Mouse (Mus musculus) kidney, postnatal 10 days (tissue): Measurements from ENCODE around the gene Fgd1.
A peak's percentile ranks its signal among the peaks of the same experiment; 100 is the strongest.

Source experiments
- DNase-seq: peaks from one replicate; pipeline ENCODE4 v3.0.0; 2021; ENCODE audit warnings: mixed read lengths

Fgd1 gene

DNA sequence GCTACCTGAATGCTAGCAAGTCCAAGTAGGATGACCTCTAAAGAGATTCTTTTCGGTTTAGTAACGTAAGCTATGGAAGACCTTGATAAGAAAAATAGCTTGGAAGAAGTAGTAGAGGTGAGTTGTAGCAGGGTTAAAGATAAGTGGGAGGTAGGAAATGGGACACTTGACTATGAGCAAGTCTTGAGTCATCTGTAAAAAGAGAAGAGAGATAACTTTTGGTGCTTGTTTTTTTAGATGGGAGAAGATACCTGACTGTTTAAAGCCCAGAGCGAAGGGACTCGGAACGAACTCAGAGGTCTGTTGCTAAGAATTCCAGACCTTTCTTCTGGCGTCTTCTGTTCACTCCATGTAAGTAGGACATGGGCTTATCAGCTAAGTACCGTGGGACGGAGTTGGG, at the start of gene Fgd1:
Fgd1 (plus strand) TSS at position 301 of the 400 bp plus-strand sequence.
- no peak for DNase-seq

- no peak for DNase-seq
These were observed 49.2 kb upstream of the Fgd1 start for GRCm38 (mm10) chrX:150996775-150997174.

- peak; percentile 93 for DNase-seq
These were observed 28.7 kb upstream of the Fgd1 start, which contains the start of gene Gnl3l for GRCm38 (mm10) chrX:151016938-151017877. Gnl3l (minus strand) TSS chrX:151017322.

DNA sequence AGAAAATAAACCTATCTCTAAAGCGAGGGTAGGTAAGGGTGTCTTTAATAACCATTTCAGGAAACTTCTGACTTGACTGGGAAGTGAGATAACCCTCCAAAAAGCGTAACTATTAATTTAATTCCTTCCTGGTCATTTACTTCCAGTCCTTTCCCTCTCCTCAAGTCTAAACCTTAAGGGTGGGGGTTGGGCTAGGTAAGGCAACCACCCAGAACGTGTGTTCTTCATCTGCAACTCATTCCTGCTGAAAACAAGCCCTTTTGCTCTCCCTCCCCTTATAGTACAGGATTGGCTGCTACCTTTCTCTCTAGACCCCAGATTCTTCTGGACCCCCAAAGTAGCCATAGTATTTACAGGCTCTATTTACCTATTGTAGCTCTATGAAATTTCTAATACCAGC, 28.1 kb upstream of the Fgd1 start:
- no peak for DNase-seq

GRCm38 (mm10) chrX:151018798-151019197, 27.2 kb upstream of the Fgd1 start:
- DNase-seq: no peak

DNA sequence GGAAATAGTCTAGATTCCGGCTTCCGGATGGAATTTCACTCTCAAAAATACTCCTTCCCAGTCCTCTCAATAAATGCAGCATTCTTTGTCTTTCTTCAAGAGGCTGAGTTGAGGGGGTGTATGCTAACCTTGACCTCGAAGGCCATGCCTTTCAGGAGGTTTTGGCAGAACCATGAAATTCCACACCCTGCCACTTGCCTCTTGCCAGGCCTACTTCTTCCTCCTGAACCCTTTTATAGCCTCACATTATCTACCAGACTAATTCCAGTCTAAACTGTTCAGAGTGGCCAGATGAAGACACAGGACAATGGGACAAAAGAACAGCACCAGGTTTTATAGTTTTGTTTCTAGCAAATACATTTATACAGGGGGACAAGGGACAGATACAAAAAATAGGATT, 14.6 kb upstream of the Fgd1 start:
- DNase-seq: no peak

DNA sequence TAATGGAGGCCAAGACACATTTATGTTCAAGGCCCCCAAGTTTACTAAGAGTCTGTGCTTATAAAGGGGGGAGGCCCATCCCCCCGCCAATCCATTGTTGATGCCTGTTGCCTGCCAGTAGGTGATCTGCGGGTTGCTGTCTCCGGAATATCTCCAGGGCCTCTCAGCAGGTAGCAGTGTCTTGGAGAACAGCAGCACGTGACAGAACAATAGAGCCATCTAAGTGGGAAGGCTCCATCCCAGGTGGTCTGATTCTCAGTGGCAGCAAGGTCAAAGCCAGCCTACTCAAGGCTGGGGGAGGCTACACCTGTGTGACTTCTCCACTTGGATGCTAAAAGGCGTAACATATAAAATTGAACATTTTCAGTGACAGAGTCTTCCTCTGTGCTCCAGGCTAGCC, 4.7 kb upstream of the Fgd1 start:
- DNase-seq: no peak

GRCm38 (mm10) chrX:151046321-151046720, 371 bp downstream of the Fgd1 start:
- peak; percentile 29 for DNase-seq

GRCm38 (mm10) chrX:151046777-151047430, 954 bp downstream of the Fgd1 start:
- peak; percentile 94 for DNase-seq

DNA sequence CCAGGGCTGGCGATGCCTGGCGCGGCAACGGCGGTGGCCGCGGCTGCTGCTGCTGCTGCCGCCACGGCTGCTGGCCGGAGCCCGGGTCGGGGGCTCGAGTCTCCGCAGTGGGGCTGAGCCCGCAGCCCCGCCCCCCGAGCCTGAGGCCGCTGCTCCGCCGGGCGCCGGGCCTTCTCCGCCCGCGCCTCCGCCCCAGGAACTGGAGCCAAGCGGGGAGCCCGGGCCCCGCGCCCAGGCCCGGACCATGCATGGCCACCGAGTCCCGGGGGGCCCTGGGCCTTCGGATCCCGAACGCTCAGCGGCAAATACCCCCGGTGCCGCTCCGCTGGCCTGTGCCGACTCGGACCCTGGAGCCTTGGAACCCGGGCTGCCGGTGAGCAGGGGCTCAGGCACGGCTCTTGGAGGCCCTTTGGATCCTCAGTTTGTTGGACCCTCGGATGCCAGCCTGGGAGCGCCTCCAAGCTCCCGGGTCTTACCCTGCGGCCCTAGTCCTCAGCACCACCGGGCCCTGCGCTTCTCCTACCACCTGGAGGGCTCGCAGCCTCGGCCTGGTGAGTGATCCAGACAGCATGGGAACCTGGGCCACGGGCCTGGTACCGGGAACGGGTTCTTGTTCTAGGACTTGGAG, 1.6 kb downstream of the Fgd1 start:
- peak; percentile 59 for DNase-seq

DNA sequence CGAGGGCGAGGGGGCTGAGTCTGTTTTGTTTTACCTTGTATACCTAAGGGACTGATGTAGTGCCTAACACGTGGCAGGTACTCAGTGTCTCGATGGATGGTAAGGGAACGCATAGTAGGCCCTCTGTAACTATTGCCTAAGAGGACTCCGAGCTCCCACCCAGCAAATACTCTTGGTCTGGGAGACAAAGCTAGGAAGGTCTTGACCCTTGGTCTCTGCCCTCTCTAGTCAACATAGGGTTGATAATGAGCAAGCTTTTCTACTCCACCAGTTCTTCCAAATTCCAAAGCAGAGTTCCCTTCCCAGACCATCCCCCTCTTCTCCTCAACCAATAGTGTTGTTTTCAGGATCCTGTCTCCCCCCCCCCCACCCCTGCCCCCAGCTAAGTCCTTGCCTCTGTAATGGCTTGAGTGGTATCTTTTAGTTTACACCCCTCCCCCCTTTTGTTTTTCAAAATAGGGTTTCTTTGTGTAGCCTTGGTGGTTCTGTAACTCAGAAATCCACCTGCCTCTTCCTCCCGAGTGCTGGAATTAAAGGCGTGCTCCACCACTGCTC, 3.8 kb downstream of the Fgd1 start:
- no peak for DNase-seq

GRCm38 (mm10) chrX:151050337-151050736, 4.4 kb downstream of the Fgd1 start:
- peak; percentile 23 for DNase-seq

DNA sequence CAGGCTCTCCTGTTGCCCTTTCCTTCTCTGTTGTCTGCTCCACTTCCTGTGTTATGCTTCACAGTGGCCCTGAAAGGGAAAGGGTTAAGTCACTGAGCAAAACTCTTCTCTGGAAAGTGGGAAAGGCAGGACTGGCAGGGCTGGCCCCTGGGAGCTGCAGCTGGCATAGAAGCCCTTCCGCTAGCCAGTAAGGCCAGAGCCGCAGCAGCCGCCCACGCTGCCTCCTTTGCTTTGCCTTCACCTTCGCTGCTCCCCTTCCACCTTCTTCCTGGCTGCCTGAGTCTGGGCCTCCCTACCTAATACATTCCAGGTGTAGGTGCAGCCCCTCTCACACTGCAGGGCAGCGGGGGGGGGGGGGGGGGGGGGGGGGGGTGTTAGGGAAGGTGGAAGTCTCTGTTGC, 8.5 kb downstream of the Fgd1 start:
- DNase-seq: peak; percentile 21

DNA sequence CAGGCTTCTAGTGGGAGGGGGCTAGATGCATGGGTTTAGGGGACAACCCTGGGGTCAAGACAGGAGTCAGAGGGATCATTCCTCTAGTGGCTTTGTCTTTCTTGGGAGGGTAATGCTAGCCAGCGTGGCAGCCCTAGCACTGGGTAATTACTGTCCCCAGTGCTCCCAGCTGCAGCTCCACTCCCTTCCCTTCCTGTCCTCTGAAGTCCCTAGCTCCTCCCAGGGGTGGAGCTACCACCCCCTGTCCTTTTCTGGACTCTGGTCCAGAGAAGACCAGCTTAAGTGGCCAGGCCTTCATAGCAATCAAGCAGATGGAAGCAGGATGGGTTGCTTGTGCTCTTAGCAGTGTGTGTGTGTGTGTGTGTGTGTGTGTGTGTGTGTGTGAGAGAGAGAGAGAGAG, 9.6 kb downstream of the Fgd1 start:
- peak; percentile 71 for DNase-seq

DNA sequence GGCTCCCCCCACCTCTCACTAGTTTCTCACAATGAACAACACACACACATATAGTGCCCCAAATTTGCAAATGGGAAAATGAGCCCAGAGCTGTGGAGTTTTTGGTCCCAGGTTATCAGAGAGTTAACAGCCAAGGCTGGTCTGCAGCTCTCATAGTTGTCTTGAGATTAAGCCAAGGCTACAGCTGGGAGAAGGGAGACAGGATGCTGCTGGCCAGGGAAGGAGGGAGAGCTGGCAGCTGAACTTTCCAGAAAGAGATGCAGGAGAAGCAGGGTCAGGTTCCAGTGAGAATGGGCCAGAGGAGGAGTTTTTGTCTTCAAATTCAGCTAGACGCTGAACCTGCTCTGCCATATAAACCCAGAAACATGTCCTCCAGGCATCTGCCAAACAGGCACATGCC, 13.4 kb downstream of the Fgd1 start:
- DNase-seq: peak; percentile 30

- DNase-seq: no peak
These were observed 15.8 kb downstream of the Fgd1 start for GRCm38 (mm10) chrX:151061615-151062299.

DNA sequence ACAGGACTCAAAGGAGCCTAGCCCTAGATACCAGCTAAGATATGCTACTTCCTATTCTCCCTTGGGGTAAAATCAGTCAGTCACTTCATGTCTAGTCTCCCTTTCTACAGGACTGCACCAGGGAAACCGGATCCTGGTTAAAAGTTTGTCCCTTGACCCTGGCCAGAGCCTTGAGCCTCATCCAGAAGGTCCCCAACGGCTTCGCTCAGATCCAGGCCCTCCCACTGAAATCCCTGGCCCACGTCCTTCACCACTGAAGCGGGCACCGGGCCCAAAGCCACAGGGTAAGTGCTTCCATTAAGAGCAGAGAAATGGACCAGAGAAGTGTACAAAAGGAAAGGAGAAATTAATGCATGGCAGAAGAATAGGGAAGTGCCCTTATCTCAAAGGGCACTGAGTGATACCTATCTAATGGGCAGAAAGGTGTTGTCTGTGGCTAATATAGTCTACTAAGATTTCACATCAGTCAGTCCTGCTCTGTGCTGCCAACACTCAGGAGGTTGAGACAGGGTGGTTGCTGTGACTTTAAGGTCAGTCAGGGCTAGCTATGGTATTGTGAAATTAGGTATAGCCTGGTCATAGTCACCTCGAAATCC, 20.2 kb downstream of the Fgd1 start:
- DNase-seq: no peak

GRCm38 (mm10) chrX:151067876-151068275, 21.9 kb downstream of the Fgd1 start:
- DNase-seq: no peak

DNA sequence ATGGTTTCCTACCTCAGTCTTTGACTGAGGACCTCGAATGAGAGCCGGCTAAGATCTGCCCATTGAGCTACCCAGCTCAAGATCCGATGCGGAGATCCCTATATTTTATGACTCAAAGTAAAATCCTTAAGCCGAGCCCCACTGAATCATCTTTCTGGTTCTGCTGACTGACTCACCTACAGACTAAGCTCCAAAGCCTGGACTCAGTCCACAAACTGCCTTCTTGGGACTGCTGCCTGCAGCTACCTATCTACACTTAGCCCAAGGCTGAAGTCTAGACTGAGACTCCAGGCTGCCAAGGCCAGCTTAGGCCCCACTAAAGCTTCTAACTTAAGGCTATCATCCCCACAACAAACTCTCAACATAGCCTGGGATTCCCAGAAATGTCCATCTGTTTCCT, 30.1 kb downstream of the Fgd1 start:
- no peak for DNase-seq

- DNase-seq: no peak
These were observed 31.1 kb downstream of the Fgd1 start for GRCm38 (mm10) chrX:151076941-151077485.

GRCm38 (mm10) chrX:151085599-151085998, 39.6 kb downstream of the Fgd1 start:
- DNase-seq: no peak

GRCm38 (mm10) chrX:151087418-151087817, 41.5 kb downstream of the Fgd1 start:
- no peak for DNase-seq
